Mouse (Mus musculus) forebrain, embryonic 10.5 days (tissue): Measurements from ENCODE around the gene Nckap5. TPM values are rescaled to one million over a fixed set of nuclear protein-coding genes. Genes with fewer than 3 reads are reported as not detected.
A peak's percentile ranks its signal among the peaks of the same experiment; 100 is the strongest.
"Not testable (repeated sequence)": the region's sequence is repeated elsewhere in the genome, so short reads cannot be mapped to it uniquely, and the experiment has no call there.

Experiments
- DNase-seq: peaks from one replicate; pipeline ENCODE4 v3.0.0-alpha.2; 2017; ENCODE audit warnings: low spot score; ENCODE audit errors: extremely low spot score
- H3K27ac ChIP-seq: fragments of 300-500 bp; sonication (generic); 2 replicates; pipeline ENCODE4 v1.5.1; 2016; ENCODE audit warnings: mild to moderate bottlenecking
- H3K27me3 ChIP-seq: fragments of 300-500 bp; sonication (generic); 2 replicates; pipeline ENCODE4 v1.6.1; 2016; ENCODE audit warnings: mild to moderate bottlenecking; ENCODE audit not compliant: poor library complexity, severe bottlenecking
- H3K36me3 ChIP-seq: fragments of 300-500 bp; sonication (generic); replicated peaks from 2 replicates; pipeline ENCODE4 v1.6.1; 2016; ENCODE audit warnings: mild to moderate bottlenecking, moderate library complexity
- H3K4me1 ChIP-seq: fragments of 300-500 bp; sonication (generic); 2 replicates; pipeline ENCODE4 v1.6.1; 2016
- H3K4me3 ChIP-seq: fragments of 300-500 bp; sonication (generic); 2 replicates; pipeline ENCODE4 v1.5.1; 2016; ENCODE audit warnings: mild to moderate bottlenecking, moderate library complexity
- H3K9me3 ChIP-seq: fragments of 300-500 bp; sonication (generic); 2 replicates; pipeline ENCODE4 v1.6.1; 2016; ENCODE audit warnings: mild to moderate bottlenecking, moderate library complexity
- WGBS: fragments of 180-500 bp; shearing (Covaris S2); methylation state at CpG from one replicate; pipeline ENCODE4 v1.1.7; 2016; 5-methylcytosine and 5-hydroxymethylcytosine counted together
- polyA plus RNA-seq: library from polyadenylated mRNA; unstranded; fragments of >200 nt; fragmentation: Nextera tagmentation; extraction: Ambion mirVana; gene quantifications from 2 replicates; pipeline ENCODE4 v1.2.1, GENCODE M21; 2016

Gene Nckap5
- polyA plus RNA-seq, 1 experiment from 2014 or later: 7.7 TPM

DNA sequence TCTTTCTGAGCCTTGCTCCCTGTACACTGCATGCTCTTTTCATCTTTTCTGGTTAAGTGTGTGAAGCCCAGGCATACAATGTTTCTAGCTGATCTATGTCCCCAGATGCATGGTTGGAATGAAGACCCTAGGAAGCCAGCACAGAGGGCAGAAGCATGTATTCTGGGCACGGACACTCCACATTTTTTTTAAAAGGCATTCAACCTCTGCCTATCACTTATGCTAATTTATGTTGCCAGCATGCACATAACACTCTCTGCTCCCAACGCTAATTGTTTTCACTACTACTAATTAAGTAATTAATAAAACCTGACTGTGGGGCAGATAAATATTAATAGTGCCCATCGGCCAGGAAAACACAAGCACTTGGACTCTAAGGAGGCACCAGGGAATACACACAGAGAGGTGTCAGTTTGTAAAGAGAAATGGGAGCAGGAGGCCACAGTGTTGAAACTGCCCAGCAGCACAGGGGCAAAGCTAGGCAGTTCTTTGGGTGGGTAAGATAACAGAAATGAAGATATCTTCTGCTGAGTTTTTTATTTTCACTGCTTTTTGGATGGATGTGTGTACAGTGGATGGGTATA is 724.8 kb downstream of the Nckap5 start:
- no peaks in the 10 kb centered on the region for H3K9me3 ChIP-seq
- DNase-seq: no peak
- H3K4me3 ChIP-seq: no peak overlapping the region
- H3K27ac ChIP-seq: no peak overlapping the region
- 92% methylated on average over 3 of the region's 3 CpGs for WGBS
- no peaks in the 10 kb centered on the region for H3K27me3 ChIP-seq
- no peaks in the 10 kb centered on the region for H3K36me3 ChIP-seq
- H3K4me1 ChIP-seq: no peaks in the 10 kb centered on the region

DNA sequence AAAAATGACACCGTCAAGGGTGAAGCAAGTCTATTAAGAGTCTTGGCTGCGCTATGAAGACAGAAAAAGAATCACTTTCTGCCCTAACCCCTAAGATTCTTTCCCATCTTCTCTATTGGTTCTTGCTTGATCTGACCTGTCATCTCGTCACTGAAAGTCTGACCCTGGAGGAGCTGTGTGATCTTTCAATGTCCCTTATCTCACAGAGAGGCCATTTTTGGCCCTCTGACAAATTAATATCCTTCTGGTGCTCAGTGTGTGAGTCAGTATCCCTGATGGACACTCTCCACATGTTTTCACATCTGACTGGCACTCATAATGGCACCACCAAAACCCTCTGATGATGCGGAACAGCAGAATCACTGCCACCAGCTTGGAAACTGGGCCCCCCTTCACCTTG is 736.3 kb downstream of the Nckap5 start:
- Histone ChIP-seq H3K9me3 (no peaks in the 10 kb centered on the region), H3K4me3 (no peak overlapping the region), H3K27me3 (no peaks in the 10 kb centered on the region), H3K4me1 (no peaks in the 10 kb centered on the region), H3K36me3 (no peaks in the 10 kb centered on the region), H3K27ac (no peak overlapping the region)
- DNase-seq: no peak
- 91% methylated on average over 4 of the region's 4 CpGs for WGBS

DNA sequence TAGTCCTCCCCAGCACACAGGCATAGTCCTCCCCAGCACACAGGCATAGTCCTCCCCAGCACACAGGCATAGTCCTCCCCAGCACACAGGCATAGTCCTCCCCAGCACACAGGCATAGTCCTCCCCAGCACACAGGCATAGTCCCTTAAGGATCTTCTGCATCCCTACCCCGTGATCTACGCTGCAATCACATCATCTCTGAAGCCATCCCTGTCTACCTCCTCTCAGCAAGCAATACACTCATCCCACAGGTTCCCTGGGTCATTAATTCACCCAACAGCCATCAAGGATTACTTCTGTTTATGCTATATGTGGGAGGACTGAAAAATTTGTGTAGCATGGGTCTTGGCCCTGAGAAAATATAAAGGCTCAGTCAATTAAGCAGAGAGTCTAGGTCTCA is 738.6 kb downstream of the Nckap5 start:
- H3K9me3 ChIP-seq, DNase-seq, H3K4me1 ChIP-seq, H3K4me3 ChIP-seq, H3K27ac ChIP-seq, H3K36me3 ChIP-seq, H3K27me3 ChIP-seq: not testable (repeated sequence)
- WGBS: 92% methylated on average over 2 of the region's 2 CpGs

DNA sequence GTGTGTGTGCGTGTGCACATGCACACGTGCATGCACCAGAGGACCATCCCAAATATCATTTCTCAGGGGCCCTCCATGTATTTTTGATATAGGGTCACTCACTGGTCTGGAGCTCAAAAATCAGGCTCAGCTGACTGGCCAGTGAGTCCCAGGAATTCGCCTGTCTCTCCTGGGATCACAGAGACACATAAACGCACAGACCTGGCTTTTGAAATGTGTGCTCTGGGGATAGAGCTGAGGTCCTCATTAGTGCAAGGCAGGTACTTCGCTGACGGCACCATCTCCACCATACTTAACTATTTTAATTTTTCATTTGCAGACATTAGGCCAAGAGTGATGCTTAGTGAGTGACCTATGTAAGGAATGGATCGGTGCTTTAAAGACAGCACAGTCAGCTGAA is 743.4 kb downstream of the Nckap5 start:
- DNase-seq: no peak
- 93% methylated on average over 7 of the region's 7 CpGs for WGBS

DNA sequence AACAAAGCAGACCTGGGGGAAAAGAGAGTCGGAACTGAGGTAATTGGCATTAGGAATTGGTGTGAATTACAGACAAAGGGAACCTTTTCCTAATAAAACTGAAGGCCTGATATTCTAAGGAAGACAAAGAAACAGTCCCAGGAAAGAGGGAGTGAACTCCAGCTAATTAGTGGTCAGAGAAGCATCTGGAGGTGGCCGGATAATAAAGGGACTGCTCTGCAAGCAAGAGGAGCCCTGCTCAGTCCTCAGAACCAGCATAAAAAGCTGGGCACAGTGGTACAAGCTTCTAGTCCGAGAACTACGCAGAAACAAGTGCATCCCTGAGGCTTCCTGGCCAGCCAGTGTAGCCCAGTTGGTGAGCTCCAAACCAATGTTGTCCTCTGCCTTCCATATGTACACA is 754.3 kb downstream of the Nckap5 start:
- Histone ChIP-seq H3K4me1 (peaks cover 27% of the 10 kb centered on the region), H3K36me3 (no peaks in the 10 kb centered on the region), H3K9me3 (no peaks in the 10 kb centered on the region), H3K27ac (peak overlapping the region; percentile 53; the same call in 1 of the 2 replicates), H3K27me3 (0 out of 2 replicates have a peak, but pooled peaks cover 3% of the 10 kb centered on the region), H3K4me3 (no peak overlapping the region)
- DNase-seq: peak; percentile 27
- whole genome bisulfite sequencing: 25% methylated on average over 4 of the region's 4 CpGs

More for the DNA sequence above, 743.4 kb downstream of the Nckap5 start:
- no peak overlapping the region for H3K4me3 ChIP-seq
- no peaks in the 10 kb centered on the region for H3K9me3 ChIP-seq
- no peaks in the 10 kb centered on the region for H3K27me3 ChIP-seq
- no peaks in the 10 kb centered on the region for H3K36me3 ChIP-seq
- no peak overlapping the region for H3K27ac ChIP-seq
- H3K4me1 ChIP-seq: peaks cover 7% of the 10 kb centered on the region; the same call in 1 of the 2 replicates

DNA sequence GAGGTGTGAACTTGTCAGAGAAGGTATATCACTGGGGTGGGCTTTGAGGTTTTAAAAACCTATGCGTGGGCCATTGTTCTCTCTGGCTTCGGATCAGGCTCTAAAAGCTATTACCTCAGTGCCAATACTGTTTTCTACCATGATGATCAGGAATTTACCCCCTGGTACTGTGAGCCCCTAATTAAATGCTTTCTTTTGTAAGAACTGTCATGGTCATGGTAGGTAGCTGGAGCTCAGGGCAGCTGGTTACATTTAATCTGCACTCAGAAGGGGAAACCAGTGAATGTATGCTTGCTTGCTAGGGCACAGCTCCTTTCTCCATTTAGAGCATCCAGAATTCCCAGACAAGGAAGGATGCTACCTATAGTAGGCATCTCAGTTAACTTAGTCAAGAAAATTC is 759.7 kb downstream of the Nckap5 start:
- DNase-seq: no peak
- Histone ChIP-seq H3K27me3 (0 out of 2 replicates have a peak, but pooled peaks cover 3% of the 10 kb centered on the region), H3K9me3 (no peaks in the 10 kb centered on the region), H3K36me3 (no peaks in the 10 kb centered on the region), H3K27ac (no peak overlapping the region), H3K4me1 (peaks cover 12% of the 10 kb centered on the region), H3K4me3 (no peak overlapping the region)
- 30% methylated on average over 2 of the region's 2 CpGs for WGBS

DNA sequence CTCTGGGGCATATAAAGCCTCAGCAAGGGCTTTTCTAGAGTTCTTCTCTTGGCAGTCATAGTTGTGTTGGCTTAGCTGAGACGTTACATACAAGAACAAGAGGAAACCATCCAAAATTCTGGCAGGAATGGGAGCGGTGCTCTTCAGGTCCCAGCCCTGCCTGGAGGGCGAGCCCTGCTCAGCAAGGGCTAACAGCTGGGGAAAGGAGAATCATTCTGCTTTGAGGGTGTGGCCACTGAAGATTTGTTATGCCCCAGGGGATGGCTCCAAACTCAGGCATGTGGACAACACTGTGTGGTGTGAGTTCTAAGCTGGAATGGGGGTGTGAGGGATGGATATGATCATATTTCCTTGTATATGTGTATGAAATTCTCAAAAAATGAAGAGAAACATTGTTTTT is 779.1 kb downstream of the Nckap5 start:
- H3K4me1 ChIP-seq: 0 out of 2 replicates have a peak, but pooled peaks cover 5% of the 10 kb centered on the region
- no peaks in the 10 kb centered on the region for H3K27me3 ChIP-seq
- H3K27ac ChIP-seq: no peak overlapping the region
- no peaks in the 10 kb centered on the region for H3K36me3 ChIP-seq
- no peak overlapping the region for H3K4me3 ChIP-seq
- no peaks in the 10 kb centered on the region for H3K9me3 ChIP-seq
- no peak for DNase-seq
- 68% methylated on average over 3 of the region's 3 CpGs for WGBS

DNA sequence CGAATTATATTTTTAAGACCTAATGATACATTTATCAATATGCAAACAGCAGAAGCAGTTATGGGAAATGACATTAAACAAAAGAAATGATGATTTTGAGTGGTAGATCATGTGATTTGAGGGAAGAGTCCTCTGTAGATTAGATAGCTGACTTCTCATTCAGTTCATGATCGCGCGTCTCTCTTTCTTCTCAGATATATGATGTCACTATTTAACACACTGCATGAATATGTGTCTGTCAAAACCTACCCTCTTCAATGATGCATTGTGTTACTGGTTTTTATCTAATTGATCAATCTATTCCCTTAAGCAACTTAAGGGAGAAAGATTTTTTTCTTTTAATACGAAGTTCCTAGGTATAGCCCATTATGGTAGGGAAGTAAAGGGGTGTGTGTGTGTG is 787.7 kb downstream of the Nckap5 start:
- Histone ChIP-seq H3K27ac (no peak overlapping the region), H3K4me1 (no peaks in the 10 kb centered on the region), H3K27me3 (no peaks in the 10 kb centered on the region), H3K4me3 (no peak overlapping the region), H3K9me3 (no peaks in the 10 kb centered on the region), H3K36me3 (no peaks in the 10 kb centered on the region)
- no peak for DNase-seq
- 89% methylated on average over 5 of the region's 5 CpGs for WGBS

DNA sequence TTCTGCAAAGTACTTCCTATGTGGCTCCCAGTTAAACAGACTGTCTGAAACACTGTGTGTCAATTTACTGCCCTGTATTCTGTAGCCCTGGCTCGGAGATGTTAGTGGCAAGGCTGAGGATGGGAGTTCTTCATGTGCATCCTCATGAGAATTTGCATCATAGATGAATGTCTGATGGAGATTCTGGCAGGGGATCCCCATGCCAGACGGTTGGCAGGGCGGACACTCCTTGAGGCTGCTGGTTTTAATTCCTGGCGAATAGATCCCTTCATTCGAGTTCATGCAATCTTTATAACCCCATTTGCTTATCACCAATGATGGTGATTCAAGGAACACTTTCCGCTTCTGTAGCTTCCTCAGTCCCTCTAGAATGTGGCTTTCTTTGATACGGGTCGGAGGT is 803.1 kb downstream of the Nckap5 start:
- WGBS: 91% methylated on average over 8 of the region's 8 CpGs
- Histone ChIP-seq H3K27me3 (no peaks in the 10 kb centered on the region), H3K4me1 (no peaks in the 10 kb centered on the region), H3K4me3 (no peak overlapping the region), H3K27ac (no peak overlapping the region), H3K36me3 (no peaks in the 10 kb centered on the region; the same call in 1 of the 2 replicates), H3K9me3 (no peaks in the 10 kb centered on the region)
- no peak for DNase-seq

DNA sequence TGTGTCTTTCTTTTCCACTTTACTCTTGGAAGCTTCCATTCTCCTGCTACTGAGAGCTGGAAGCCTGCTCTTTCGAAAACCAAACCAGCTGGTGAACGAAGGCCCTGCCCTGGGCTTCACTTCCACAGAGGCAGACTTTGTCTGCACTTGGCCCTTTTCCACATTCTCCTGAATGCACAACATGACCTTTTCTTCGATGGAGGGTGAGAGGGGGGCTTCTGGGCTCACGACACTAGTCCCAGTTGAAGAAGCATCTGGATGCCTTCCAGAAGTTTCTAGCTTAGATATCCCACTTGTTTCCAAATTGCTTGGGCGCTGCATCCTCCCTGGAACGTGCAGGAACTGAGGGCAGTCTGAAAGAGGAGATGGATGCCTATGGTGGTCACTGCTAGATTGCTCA is 806.1 kb downstream of the Nckap5 start:
- no peaks in the 10 kb centered on the region for H3K9me3 ChIP-seq
- 89% methylated on average over 6 of the region's 6 CpGs for WGBS
- no peak overlapping the region for H3K4me3 ChIP-seq
- no peaks in the 10 kb centered on the region; the same call in 1 of the 2 replicates for H3K36me3 ChIP-seq
- no peak overlapping the region for H3K27ac ChIP-seq
- H3K27me3 ChIP-seq: no peaks in the 10 kb centered on the region
- H3K4me1 ChIP-seq: no peaks in the 10 kb centered on the region
- DNase-seq: no peak

DNA sequence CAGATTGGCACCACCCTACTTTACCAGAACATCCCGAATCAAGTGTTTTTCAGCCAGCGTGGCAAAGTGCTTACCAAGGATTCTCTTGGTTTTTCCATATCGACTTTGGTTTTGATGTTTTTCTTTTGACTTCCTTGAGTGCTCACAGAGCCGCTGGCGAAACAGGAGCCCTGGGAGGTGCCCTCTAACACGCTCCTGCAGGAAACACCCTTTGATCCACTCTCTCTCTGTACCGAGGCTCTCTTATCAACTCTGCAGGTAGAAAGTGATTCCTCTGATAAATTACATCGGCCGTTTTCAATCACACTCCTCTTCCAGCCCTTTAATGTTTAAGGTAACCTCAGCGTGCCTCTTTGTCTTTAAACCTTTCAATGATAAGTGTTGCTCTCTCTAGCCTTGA is 807.6 kb downstream of the Nckap5 start:
- 78% methylated on average over 10 of the region's 10 CpGs for WGBS
- no peak overlapping the region for H3K27ac ChIP-seq
- no peak overlapping the region for H3K4me3 ChIP-seq
- H3K4me1 ChIP-seq: no peaks in the 10 kb centered on the region
- no peaks in the 10 kb centered on the region for H3K9me3 ChIP-seq
- DNase-seq: no peak
- no peaks in the 10 kb centered on the region for H3K27me3 ChIP-seq
- no peaks in the 10 kb centered on the region; the same call in 1 of the 2 replicates for H3K36me3 ChIP-seq

DNA sequence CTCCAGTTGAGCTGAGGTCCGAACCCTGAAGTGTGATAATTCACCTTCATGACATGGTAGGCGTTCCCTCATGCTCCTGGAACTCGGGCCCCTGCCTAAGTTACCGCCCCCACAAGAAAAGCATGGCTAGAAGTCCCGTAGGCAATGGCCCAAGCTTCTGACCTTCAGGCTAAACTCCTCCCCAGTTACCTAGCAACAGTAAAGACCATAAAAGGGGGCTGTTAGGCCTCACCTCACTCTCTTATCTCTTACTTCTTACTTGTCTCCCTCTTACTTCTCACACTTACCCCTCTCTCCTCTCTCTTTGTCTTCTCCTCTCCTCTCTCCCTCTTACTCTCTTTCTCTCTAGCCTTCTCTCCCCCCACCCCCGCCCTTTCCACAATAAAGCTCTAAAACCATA is 811.9 kb downstream of the Nckap5 start:
- H3K27ac ChIP-seq, H3K4me1 ChIP-seq, H3K27me3 ChIP-seq, H3K9me3 ChIP-seq, H3K36me3 ChIP-seq, H3K4me3 ChIP-seq, DNase-seq: not testable (repeated sequence)
- 83% methylated on average over 6 of the region's 6 CpGs for WGBS

DNA sequence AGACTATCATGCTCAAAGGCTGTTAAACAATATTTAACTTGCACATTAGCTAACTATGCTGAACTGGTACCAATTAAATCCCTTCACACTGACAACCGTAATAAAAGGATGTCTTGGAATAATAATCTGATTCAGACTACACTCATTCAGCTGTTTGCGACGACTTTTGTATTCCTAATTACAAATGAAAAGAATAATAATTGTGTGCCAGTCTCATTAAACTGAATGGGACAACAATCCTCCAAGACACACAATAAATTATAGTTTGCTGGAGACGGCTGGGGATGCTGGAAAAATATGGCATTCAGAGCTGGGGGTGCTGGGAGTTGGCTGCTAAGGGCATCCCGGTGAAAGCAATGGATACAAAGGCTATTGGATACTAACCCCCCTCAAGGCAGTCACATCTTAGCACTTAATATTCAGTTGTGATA is 818.9 kb downstream of the Nckap5 start:
- Histone ChIP-seq H3K4me1 (0 out of 2 replicates have a peak, but pooled peaks cover 5% of the 10 kb centered on the region), H3K27me3 (no peaks in the 10 kb centered on the region), H3K27ac (no peak overlapping the region), H3K36me3 (no peaks in the 10 kb centered on the region), H3K4me3 (no peak overlapping the region), H3K9me3 (no peaks in the 10 kb centered on the region)
- no peak for DNase-seq
- 83% methylated on average over 5 of the region's 5 CpGs for WGBS

DNA sequence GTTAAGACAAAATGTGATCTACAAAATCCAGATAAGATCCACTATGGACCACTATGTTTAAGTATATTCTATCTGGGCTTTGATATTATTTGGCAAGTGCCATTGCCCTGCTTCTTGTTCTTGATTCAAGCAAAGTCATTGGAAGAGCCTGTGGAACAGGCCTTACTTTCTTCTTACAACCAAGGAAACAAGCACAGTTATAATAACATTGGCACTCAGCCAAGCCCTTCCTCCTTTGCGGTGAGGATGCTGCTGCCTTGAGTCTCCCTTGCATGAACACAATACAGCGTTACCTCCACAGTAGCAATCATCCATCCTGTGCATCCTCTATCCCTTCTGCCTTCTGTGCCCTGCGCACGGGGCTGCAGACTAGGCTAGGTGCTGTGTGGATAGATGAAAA is 823.0 kb downstream of the Nckap5 start:
- Histone ChIP-seq H3K4me1 (0 out of 2 replicates have a peak, but pooled peaks cover 5% of the 10 kb centered on the region), H3K27ac (no peak overlapping the region), H3K9me3 (no peaks in the 10 kb centered on the region), H3K36me3 (no peaks in the 10 kb centered on the region), H3K4me3 (no peak overlapping the region), H3K27me3 (no peaks in the 10 kb centered on the region)
- DNase-seq: no peak
- WGBS: 96% methylated on average over 4 of the region's 4 CpGs
